Mouse (Mus musculus): Measurements from ENCODE around the gene Ptov1.
"Not testable (repeated sequence)": the region's sequence is repeated elsewhere in the genome, so short reads cannot be mapped to it uniquely, and the experiment has no call there.

Ptov1 gene

DNA sequence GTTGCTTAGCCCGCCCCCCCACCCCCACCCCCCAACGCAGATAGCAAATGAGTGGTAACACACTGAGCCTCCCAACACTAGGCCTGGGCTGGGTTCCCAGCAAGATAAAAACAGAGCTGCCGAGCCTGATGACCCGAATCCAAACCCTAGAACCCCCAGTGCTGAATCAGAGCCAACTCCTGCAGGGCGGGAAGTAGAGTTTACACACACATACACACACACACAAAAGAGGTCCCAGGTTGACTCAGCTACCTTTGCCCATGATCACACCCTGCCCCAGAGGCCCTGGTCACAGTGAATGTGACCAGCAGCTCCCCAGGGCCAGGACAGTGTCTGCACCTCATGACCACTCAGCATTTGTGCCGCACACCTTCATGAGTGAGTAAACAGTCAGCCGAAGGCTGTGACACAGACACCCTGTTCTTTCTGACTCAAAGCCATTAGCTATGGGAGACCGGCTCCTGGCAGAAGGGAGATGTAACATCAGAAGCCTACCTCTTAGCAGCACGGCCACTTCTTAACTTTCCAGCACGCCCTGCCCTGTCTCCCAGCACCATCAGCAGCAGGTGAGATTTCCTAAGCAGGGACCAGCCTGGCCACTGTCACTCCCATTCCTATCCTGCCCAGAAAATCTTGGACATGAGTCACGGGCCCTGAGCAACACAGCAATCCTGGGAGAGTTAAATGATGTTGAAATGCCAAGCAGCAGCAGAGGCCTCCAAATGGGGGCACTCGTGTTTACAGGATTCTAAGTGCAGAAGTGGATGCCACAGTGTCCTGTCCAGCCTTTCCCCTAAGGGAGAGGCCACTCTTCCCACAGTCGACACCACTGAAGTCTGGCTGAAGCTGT, 18.9 kb upstream of the Ptov1 start:
- no peak for DNase-seq

DNA sequence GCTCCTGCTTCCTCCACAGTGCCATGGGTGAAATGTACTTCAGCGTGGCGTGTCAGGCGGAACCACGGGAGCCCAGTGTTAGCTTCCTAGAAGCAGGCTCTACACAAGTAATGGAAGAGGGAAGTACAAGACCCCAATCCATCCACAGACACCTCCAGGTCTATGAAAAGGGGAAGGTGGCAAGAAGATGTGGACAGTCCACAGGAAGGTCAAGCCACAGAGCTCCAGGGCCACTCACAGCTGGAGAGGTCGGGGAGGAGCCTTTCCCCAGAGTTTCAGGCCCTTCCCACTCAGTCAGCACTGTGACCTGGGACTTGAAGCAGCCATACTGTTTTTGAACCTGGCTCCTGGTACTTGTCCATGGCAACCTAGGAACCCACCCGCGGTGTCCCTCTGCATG, 17.4 kb upstream of the Ptov1 start:
- DNase-seq = no peak

DNA sequence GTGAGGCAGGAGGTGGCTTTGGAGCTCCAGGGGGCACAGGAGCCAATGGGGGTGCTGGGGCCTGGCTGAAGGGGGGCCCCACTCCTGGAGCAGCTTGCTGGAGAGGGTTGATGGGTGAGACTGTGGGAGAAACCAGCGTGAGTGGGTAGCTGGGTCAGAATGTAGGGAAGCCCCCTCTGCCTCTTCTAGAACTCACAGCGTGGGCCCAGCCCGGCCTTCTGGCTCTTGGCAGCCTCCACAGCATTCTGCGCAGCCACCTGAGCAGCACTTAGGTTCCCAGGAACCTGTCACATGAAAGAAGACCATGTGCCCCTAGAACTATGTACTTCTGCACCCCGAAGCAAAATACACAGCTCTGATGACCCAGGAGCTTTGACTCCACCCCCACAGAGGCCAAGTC, 15.0 kb upstream of the Ptov1 start:
- no peak for DNase-seq

DNA sequence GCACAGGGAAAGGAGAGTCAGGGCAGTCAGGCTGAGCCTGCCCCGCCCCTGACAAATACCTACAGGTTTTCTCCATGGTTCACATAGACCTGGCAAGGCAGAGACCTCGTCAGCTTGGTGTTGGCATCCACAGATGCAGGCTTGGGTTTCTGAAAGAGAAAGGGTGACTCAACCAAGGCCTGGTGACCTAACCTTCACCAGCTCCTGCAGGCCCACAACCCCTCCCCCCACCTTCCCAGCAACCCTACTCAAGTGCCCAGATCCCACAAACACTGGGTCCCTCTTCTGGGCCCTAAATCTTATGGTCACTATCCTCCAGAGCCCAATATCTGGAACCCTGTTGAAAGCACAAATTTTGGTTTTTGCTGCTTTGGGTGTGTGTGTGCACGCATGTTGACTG, 13.4 kb upstream of the Ptov1 start:
- no peak for DNase-seq

DNA sequence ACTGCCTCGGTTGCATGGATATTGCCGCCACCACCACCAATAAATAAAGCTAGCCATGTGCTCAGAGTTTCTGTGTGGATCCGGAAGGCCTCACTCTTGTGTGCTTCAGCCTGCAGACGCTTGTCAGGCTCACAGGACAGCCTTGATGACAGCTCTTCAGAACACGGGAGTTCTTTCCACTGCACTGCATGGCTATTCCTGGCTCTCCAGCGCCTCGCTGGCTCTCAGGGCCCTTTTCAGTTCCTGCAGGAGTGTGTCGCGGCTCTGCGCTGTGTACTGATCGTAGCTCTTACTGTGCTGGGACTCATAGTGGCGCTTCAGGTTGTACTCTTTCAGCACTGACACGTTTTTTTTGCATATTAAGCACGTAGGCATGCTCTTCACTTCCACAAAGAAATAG, 8.2 kb upstream of the Ptov1 start:
- DNase-seq = no peak

DNA sequence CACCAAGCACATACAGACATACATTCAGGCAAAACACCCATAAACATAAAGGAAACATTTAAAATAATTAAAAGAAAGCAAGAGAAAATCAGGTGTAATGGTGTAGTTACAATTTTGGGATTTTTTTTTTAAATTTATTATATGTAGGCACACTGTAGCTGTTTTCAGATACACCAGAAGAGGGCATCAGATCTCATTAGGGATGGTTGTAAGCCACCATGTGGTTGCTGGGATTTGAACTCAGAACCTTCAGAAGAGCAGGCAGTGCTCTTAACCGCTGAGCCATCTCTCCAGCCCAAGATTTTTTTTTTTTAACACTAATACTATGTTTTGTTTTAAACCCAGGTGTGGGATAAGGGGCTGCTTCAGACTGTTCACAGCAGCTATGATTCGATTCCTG, 2.2 kb upstream of the Ptov1 start:
- not testable (repeated sequence) for DNase-seq

DNA sequence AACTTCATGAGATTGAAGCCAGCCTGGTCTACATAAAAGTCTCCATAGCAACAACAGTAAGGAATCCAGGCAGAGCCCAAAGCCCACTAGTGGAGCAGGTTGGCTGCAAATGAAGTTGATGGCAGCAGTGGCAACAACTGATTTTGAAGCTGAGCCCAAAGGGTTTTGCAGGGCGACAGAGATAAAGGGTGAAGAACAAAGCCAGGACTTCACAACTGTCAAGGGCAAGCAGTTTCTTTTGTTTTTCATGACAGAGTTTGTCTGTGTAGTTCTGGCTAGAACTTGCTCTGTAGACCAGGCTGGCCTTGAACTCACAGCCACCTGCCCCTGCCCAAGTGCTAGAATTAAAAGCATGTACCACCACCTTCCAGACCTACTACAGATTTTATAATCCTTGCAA, 1.6 kb upstream of the Ptov1 start:
- no peak for DNase-seq

DNA sequence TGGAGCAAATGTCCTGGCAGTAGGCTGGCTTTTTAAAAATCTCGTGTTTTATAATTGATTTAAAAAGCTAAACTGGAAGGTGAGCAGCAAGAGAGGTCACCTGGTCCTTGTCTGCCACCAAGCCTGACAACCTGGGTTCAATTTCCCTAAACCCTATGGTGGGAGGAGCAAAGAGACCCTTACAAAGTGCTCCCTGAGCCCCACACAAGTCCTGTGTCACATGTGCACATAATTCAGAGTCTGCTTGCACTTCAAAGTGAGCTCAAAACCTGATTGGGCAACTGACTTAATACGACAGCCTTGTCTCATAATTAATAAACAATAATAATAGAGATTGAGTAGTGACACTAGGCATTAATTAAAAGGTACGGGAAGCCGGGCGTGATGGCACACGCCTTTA, 1.0 kb upstream of the Ptov1 start:
- no peak for DNase-seq

DNA sequence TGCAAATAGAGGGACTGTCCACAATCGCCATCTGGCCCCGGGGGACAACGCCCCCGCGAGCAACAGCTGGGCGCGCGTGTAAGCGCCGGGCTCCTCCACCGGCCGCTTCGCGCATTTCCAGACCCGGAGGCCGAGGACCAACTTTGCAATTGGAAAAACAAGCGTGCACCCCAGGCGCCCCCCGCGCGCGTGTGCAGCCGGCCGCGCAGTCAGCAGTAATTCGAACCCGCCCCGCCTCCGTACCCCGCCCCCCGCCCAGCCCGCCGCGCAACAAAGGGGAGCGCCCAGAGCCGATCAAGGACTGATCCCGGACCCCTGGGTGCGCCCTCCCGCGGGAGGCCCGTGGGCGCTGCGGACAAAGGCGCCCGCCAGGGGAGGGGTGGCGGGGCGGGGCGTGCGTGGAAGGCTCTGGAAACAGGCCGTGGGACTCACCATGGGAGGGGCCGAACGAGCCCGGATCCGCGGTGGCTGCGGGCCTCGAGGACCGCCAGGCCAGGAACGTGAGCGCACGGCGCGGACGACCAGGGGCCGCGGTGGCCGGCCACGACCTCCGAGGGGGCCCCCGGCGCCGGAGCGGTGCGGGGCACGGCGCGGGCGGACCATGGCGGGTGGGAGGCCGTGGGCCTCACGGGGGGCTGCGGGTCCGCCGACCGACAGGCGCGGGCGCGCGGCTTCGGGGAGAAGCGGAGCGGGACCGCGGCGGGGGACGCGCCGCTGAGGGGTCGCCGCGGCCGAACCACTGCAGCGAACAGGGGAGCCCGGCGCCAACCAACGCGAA, 480 bp downstream of the Ptov1 start:
- DNase-seq = peak; percentile 74

DNA sequence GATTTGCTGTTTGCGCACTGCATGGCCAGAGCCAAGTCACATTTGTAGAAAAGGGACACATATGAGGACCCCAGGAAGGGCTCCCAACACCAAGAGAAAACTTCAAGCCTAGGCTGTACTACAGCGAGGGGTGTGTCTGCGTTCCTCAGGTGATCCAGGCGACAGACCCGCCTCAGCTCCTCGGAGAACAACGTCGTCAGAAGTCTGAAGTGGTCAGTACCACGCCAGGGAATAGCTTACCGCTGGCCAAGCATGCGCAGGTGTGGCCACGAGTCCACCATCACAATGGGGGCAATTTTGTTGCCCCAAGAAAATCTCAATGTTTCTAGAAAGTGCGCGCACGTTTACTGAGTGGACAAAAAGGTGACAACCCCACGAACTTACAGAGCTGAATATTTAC, 1.1 kb downstream of the Ptov1 start:
- DNase-seq = peak; percentile 37

DNA sequence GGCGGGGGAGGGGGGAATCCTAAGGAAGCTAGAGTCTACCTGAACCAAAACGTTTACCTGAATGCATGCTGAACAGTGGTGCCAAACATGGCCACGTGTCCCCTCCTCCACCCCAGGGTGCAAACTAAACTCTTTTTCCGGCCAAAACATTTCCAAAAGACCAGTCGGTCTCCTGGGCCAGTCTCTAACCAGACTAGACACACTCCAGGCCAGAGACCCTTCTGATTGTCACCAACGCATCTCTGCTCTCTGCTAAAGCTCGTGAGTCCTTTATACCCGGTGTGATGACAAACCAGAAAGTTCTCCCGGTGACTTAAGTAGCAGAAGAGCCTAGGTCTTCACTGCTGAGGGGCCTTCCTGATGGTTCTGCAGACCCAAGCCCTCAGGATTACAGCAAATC, 1.8 kb downstream of the Ptov1 start:
- DNase-seq = no peak

DNA sequence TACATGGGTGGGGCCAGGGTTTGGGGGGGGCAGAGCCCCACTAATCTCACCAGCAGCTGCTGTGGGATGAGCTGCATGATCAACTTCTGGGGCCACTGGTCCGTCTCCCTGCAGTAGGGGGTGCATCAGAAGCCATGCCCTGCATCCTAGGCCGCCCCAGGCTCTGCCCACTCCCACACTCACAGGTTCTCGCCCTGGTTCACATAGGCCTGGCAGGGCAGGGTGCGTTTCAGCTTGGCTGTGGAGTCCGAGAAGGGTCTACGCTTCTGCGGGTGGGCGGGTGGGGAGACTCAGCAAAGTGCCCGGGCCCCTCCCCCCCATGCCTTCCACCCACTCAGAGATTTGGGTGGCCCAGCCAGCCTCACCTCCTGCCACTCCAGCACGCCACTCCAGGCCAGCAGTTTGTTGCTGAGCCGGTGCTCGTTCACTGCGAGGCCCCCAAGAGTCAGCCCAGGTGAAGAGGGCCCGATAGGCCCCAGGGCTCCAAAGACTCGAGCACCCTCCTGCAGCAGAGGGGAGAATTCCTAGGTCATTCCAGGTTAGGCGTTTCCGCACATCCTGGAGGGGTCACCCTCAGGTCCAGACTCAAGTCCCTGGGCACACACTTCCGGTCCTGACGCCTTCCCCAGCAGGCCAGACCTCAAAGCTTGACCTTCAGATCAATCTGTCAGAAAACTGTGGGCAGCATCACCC, 2.4 kb downstream of the Ptov1 start:
- no peak for DNase-seq

DNA sequence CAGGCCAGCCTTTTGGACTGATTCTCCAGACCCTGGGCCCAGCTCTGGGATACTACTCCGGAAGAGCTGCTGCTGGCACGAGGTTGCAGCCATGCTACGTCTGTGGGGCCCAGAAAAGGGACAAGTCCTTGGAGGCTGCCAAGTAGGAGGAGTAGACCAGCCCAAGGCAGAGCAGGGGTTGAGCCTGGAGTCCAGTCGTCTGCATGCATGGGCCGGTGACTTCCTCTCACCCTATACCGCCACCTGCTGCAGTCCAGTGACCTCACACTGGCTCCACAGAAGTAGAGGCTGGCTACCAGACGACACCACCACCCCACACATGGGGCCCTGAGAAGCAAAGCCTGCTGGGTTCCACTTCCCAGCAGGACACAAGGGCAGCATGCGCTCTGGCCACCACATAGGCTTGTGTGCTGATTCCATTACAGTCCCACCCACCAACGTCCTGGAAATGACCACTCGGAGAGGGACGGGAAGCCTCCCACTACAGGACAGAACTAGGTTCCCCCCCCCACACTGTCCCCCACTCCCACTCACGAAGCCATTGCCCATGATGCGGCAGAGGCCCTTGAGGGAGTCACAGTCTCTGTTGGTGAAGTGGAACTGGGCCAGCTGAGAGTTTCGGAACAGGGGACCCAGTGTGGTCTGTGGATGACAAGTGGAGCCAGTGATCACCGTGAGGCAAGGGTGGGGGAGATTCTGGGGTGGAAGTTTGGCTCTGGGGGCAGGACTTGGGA, 3.1 kb downstream of the Ptov1 start:
- DNase-seq = peak; percentile 63

DNA sequence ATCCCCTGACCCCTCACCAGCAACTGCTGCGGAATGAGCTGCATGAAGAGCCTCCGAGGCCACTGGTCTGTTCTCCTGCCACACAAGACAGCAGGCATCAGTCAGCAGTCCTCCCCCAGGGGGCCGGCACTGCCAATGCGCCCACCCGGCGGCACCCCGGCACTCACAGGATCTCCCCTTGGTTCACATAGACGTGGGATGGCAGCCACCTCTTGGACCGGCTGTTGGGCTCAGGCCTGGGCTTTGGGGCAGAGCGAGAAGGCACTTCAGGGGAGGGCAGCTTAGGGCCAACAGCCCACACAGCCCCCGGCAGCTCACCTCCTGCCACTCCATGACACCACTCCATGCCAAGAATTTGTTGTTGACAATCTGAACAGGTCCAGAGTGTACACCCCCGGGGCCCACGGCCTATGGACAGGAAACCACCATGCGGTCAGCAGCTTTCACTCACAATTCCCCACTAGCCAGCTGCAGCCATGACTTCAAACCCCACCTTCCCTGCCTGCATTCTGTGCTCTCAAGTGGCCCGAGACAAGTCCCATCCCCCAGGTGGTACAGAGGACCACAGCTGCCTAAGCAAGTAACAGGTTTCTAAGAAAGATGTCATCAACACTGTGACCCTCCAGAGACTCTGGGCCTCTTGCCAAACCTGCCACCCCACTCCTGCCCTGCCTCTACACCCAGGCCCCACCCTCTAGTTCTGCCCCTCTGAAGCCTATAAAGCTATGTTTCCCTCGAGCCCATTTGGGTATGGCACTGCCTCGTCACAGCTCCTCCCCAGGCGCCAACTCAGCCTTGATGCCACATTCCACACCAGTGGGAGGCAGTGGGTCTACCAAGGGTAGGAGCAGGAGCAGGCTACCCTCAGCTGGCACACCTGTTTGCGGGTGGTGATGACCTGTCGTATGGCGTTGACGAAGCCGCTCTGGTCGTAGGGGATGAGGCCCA, 4.7 kb downstream of the Ptov1 start:
- DNase-seq = no peak

DNA sequence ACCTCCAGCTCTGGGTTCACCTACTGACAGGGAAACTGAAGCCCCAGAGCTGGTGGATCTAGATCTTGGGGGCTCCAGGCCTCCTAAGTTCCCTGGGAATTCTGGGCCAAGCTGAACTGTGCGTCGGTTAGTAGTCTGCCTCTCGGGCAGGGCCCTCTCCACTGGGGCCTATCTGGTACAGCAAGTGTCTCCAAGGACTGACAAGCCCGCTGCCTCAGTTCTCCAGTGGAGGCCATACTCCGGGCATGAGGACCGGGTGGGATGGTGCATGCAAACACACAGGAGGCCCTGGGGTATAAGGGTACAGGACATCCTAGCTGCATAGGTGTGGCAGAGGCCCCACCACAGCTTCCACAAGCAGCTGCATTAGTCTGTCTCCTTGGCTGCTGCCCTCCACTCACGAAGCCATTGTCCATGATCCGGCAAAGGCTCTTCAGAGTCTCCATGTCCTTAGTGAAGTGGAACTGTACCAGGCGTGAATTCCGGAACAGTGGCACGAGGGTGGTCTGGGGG, 5.5 kb downstream of the Ptov1 start:
- no peak for DNase-seq

DNA sequence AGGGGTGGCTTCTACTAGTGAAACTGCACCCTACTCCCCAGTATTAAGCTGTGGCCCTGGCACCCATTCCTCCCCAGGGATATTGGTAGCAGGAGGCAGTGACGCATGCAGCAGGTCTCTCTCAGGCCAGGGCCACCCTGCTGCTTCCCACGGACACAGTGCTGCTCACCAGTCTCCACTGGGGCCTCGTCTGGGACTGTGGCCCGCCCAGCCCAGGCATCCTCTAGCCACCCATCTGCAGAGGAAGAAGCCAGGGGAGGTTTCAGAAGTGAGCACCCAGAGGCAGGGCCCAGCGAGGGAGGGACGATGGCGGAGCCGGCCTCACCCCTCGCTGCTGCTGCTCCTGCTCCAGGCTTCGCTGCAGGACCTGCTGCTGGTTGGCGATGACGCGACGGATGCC, 6.4 kb downstream of the Ptov1 start:
- no peak for DNase-seq

DNA sequence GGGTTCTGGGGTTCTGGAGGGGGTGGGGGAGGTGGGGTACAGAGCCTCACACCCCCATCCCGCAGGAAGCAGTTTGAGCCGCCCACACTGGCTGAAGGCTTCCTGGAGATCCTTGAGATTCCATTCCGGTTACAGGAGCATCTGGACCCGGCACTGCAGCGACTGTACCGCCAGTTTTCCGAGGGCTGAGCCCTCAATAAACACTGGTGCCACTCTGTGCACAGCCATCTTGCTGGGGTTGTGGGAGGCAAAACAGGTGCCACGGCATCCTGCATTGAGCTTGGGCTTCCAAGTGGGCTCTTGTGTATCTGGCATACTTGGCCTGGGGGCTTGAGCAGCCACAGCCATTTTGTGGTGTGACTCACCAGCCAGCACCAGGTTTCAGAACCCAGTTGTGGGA, 7.2 kb downstream of the Ptov1 start:
- no peak for DNase-seq

DNA sequence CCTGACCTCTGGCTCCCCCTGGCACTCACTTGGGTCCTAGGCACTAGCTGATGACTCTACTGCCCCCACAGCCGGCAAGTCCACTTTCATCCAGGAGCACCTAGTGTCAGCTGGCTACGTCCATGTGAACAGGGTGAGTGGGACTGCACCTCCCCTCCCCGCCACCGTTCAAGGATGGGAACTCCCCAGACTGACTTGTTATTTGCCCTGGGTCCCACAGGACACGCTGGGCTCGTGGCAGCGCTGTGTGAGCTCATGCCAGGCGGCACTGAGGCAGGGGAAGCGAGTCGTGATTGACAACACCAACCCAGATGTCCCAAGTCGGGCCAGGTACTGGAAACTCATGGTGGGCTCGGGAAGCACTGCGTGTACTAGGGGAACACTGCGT, 8.2 kb downstream of the Ptov1 start:
- DNase-seq = no peak

DNA sequence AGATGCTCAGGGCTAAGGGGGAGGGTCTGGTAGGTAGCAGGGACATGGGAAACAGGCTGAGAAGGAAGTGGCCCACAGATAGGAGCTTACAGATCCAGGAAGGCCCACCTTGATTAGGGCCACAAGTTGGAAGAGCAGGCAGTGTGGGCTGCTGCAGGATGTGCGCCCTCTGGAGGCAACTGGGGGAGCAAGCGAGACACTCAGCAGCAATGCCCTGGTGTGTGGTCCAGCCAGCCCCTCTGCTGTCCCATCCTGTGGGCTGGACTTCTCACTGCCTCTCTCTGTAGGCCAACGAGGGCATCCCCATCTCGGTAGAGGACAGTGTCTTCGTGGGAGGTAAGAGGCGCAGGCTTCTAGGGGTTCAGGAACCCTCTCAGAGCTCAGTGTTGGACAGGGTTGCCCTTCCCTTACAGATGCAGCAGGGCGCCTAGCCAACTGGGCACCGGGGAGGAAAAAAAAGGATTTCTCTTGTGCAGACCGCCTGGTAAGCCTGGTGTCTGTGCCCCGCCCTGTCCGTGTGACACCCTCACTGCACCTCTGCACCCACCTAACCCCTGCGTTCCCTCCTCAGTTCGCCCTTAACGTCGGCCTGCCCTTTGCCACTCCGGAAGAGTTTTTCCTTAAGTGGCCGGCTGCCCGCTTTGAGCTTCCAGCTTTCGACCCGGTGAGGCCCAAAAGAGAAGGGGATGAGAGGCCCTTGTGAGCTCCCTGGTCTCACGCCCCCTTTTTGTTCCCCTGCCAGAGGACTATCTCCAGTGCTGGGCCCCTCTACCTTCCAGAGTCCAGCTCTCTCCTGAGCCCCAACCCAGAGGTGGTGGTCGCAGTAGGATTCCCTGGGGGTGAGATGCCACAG, 8.8 kb downstream of the Ptov1 start:
- DNase-seq = peak; percentile 73

DNA sequence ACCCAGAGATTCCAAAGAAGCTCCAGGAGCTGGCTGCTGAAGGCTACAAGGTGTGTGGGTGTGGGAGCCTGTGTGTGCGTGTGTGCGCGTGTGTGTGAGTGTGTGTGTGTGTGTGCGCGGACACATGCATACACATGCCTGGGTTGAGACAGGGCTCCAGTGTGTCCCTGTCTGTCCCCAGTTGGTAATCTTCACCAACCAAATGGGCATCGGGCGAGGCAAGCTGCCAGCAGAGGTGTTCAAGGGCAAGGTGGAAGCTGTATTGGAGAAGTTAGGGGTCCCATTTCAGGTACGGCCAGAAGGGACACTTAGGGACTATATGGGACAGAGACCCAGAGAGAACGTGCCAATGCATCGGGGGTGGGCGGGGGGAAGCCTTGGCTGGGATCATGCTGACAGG, 9.7 kb downstream of the Ptov1 start:
- no peak for DNase-seq

DNA sequence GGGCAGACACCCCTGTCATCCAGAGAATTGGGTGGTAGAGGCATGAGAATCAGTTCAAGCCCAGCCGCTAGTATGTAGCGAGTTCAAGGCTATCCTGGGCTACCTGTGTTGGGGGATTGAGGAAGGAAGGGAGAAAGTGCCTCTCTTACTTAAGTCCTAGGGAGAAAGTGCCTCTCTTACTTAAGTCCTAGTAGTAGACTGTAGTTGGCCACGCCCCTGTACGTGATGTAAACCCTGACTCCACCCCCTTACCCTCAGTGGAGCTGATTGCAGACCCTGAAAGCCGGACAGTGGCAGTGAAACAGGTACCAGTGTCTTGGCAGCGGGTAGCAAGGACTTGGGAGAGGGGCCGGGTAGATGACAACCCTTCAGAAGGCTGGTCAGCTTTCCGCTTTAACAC, 11.7 kb downstream of the Ptov1 start:
- peak; percentile 42 for DNase-seq
